Mouse (Mus musculus): ENCODE measurements around the gene Ephb1.

Ephb1 gene

GRCm38 (mm10) chr9:101945814-101946213 lies 408.7 kb downstream of the Ephb1 start:
- Histone ChIP-seq H3K4me3 (replicated peaks; ENCODE audit: low read length) (no peak overlapping the region), H3K36me3 (ENCODE audit: insufficient read depth, low read length) (no peaks in the 10 kb centered on the region), H3K9me3 (ENCODE audit: low read length) (no peaks in the 10 kb centered on the region), H3K27me3 (ENCODE audit: insufficient read depth, low read length) (no peaks in the 10 kb centered on the region), H3K4me1 (replicated peaks; ENCODE audit: low read depth, low read length) (peaks cover 12% of the 10 kb centered on the region)
- TF ChIP-seq CTCF (conservative IDR thresholded peaks at IDR 0.05; ENCODE audit: low read length): no peak
- TF ChIP-seq NANOG (IDR thresholded peaks at IDR 0.05; ENCODE audit: borderline replicate concordance, low read length): no peak
- TF ChIP-seq POU5F1 (IDR thresholded peaks at IDR 0.05; ENCODE audit: borderline replicate concordance, low read length): no peak

GRCm38 (mm10) chr9:101945326-101945725 lies 409.2 kb downstream of the Ephb1 start:
- H3K36me3 ChIP-seq (ENCODE audit: insufficient read depth, low read length): no peaks in the 10 kb centered on the region
- no peaks in the 10 kb centered on the region for H3K9me3 ChIP-seq (ENCODE audit: low read length)
- no peak overlapping the region for H3K4me3 ChIP-seq (replicated peaks; ENCODE audit: low read length)
- peaks cover 10% of the 10 kb centered on the region for H3K4me1 ChIP-seq (replicated peaks; ENCODE audit: low read depth, low read length)
- TF ChIP-seq POU5F1 (IDR thresholded peaks at IDR 0.05; ENCODE audit: borderline replicate concordance, low read length) (no peak), CTCF (conservative IDR thresholded peaks at IDR 0.05; ENCODE audit: low read length) (no peak), NANOG (IDR thresholded peaks at IDR 0.05; ENCODE audit: borderline replicate concordance, low read length) (no peak)
- no peaks in the 10 kb centered on the region for H3K27me3 ChIP-seq (ENCODE audit: insufficient read depth, low read length)

GRCm38 (mm10) chr9:101942058-101942669 lies 412.3 kb downstream of the Ephb1 start:
- peaks cover 12% of the 10 kb centered on the region for H3K9me3 ChIP-seq (ENCODE audit: low read length)
- no peaks in the 10 kb centered on the region for H3K27me3 ChIP-seq (ENCODE audit: insufficient read depth, low read length)
- TF ChIP-seq POU5F1 (IDR thresholded peaks at IDR 0.05; ENCODE audit: borderline replicate concordance, low read length): no peak
- no peak for TF ChIP-seq NANOG (IDR thresholded peaks at IDR 0.05; ENCODE audit: borderline replicate concordance, low read length)
- TF ChIP-seq CTCF (conservative IDR thresholded peaks at IDR 0.05; ENCODE audit: low read length): no peak
- no peaks in the 10 kb centered on the region for H3K36me3 ChIP-seq (ENCODE audit: insufficient read depth, low read length)
- no peaks in the 10 kb centered on the region for H3K4me1 ChIP-seq (replicated peaks; ENCODE audit: low read depth, low read length)
- H3K4me3 ChIP-seq (replicated peaks; ENCODE audit: low read length): no peak overlapping the region

- Histone ChIP-seq H3K4me3 (replicated peaks; ENCODE audit: low read length) (no peak overlapping the region), H3K9me3 (ENCODE audit: low read length) (peaks cover 17% of the 10 kb centered on the region), H3K36me3 (ENCODE audit: insufficient read depth, low read length) (no peaks in the 10 kb centered on the region), H3K27me3 (ENCODE audit: insufficient read depth, low read length) (no peaks in the 10 kb centered on the region), H3K4me1 (replicated peaks; ENCODE audit: low read depth, low read length) (no peaks in the 10 kb centered on the region)
- no peak for TF ChIP-seq NANOG (IDR thresholded peaks at IDR 0.05; ENCODE audit: borderline replicate concordance, low read length)
- TF ChIP-seq POU5F1 (IDR thresholded peaks at IDR 0.05; ENCODE audit: borderline replicate concordance, low read length): no peak
- no peak for TF ChIP-seq CTCF (conservative IDR thresholded peaks at IDR 0.05; ENCODE audit: low read length)
Observed at GRCm38 (mm10) chr9:101940182-101940581, 414.3 kb downstream of the Ephb1 start.

- TF ChIP-seq CTCF (conservative IDR thresholded peaks at IDR 0.05; ENCODE audit: low read length) (no peak), NANOG (IDR thresholded peaks at IDR 0.05; ENCODE audit: borderline replicate concordance, low read length) (no peak), POU5F1 (IDR thresholded peaks at IDR 0.05; ENCODE audit: borderline replicate concordance, low read length) (no peak)
- H3K9me3 ChIP-seq (ENCODE audit: low read length): peaks cover 17% of the 10 kb centered on the region
- no peaks in the 10 kb centered on the region for H3K4me1 ChIP-seq (replicated peaks; ENCODE audit: low read depth, low read length)
- H3K27me3 ChIP-seq (ENCODE audit: insufficient read depth, low read length): no peaks in the 10 kb centered on the region
- no peak overlapping the region for H3K4me3 ChIP-seq (replicated peaks; ENCODE audit: low read length)
- H3K36me3 ChIP-seq (ENCODE audit: insufficient read depth, low read length): no peaks in the 10 kb centered on the region
Observed at GRCm38 (mm10) chr9:101939006-101939405, 415.5 kb downstream of the Ephb1 start.

GRCm38 (mm10) chr9:101938066-101938465 lies 416.4 kb downstream of the Ephb1 start:
- Histone ChIP-seq H3K27me3 (ENCODE audit: insufficient read depth, low read length) (no peaks in the 10 kb centered on the region), H3K4me1 (replicated peaks; ENCODE audit: low read depth, low read length) (no peaks in the 10 kb centered on the region), H3K4me3 (replicated peaks; ENCODE audit: low read length) (no peak overlapping the region), H3K36me3 (ENCODE audit: insufficient read depth, low read length) (no peaks in the 10 kb centered on the region), H3K9me3 (ENCODE audit: low read length) (peaks cover 17% of the 10 kb centered on the region)
- no peak for TF ChIP-seq NANOG (IDR thresholded peaks at IDR 0.05; ENCODE audit: borderline replicate concordance, low read length)
- TF ChIP-seq CTCF (conservative IDR thresholded peaks at IDR 0.05; ENCODE audit: low read length): no peak
- TF ChIP-seq POU5F1 (IDR thresholded peaks at IDR 0.05; ENCODE audit: borderline replicate concordance, low read length): no peak

- TF ChIP-seq POU5F1 (IDR thresholded peaks at IDR 0.05; ENCODE audit: borderline replicate concordance, low read length) (no peak), CTCF (conservative IDR thresholded peaks at IDR 0.05; ENCODE audit: low read length) (no peak), NANOG (IDR thresholded peaks at IDR 0.05; ENCODE audit: borderline replicate concordance, low read length) (no peak)
- Histone ChIP-seq H3K9me3 (ENCODE audit: low read length) (peaks cover 17% of the 10 kb centered on the region), H3K27me3 (ENCODE audit: insufficient read depth, low read length) (no peaks in the 10 kb centered on the region)
Observed at GRCm38 (mm10) chr9:101934887-101935286, 419.6 kb downstream of the Ephb1 start.

GRCm38 (mm10) chr9:101933946-101934573 lies 420.4 kb downstream of the Ephb1 start:
- no peak overlapping the region for H3K4me3 ChIP-seq (replicated peaks; ENCODE audit: low read length)
- H3K36me3 ChIP-seq (ENCODE audit: insufficient read depth, low read length): no peaks in the 10 kb centered on the region
- H3K27me3 ChIP-seq (ENCODE audit: insufficient read depth, low read length): no peaks in the 10 kb centered on the region
- H3K4me1 ChIP-seq (replicated peaks; ENCODE audit: low read depth, low read length): no peaks in the 10 kb centered on the region
- H3K9me3 ChIP-seq (ENCODE audit: low read length): peaks cover 17% of the 10 kb centered on the region
- TF ChIP-seq NANOG (IDR thresholded peaks at IDR 0.05; ENCODE audit: borderline replicate concordance, low read length) (no peak), POU5F1 (IDR thresholded peaks at IDR 0.05; ENCODE audit: borderline replicate concordance, low read length) (no peak), CTCF (conservative IDR thresholded peaks at IDR 0.05; ENCODE audit: low read length) (no peak)

More at GRCm38 (mm10) chr9:101934887-101935286, 419.6 kb downstream of the Ephb1 start:
- Histone ChIP-seq H3K4me3 (replicated peaks; ENCODE audit: low read length) (no peak overlapping the region), H3K4me1 (replicated peaks; ENCODE audit: low read depth, low read length) (no peaks in the 10 kb centered on the region), H3K36me3 (ENCODE audit: insufficient read depth, low read length) (no peaks in the 10 kb centered on the region)

All from E14TG2a.4 (cell line).